22 mouse cellular contexts compared by ENCODE assay signal in the genomic region with DNA sequence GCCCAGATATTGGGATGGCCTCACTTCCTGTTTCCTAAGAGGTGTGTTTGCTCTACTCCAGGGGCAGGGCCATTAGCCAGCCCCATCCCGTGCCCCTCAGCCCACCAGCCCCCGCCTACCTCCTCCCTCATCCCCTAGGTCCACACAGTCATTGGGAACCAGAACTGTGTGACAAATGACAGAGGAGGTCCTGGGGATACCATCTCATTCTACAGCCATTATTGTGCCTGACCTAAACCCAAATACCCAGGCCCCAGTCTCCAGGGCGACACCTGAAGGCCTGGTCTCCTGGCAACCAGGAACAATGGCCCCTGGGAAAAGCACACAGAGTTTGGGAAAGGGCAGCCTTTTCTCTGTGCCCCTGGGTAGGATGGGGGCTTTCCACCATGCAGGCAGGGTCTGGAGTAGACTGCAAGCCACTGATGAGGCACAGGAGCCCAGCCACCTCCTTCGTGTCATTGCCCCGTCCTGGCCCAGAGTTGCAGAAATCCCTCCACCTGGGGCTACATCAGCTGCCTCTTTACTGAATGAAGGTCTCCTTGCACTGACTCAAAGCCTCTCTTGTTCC. TPM values are rescaled to one million over a fixed set of nuclear protein-coding genes. Genes with fewer than 3 reads are reported as not detected.
DNase-seq lines count a peak whose midpoint lies in the region; ATAC-seq and TF ChIP-seq lines count a peak whose summit lies in the region.
"Had no signal": no experiment of that assay in that cellular context is flagged by ENCODE, and none has a peak within 500 bp of the region (broad histone marks: within the 10 kb centered on the region; RNA-seq: fewer than 3 reads in every experiment).

No protein-coding gene starts in this region.

- TF ChIP-seq POLR2A in heart, adult 2 months (IDR thresholded peaks at IDR 0.05; ENCODE audit: insufficient read depth, low read depth, low read length), result no peak

- no peak for TF ChIP-seq CTCF in left cerebral cortex, adult 2 months (IDR thresholded peaks at IDR 0.05)
- no peak for TF ChIP-seq CTCF in heart, adult 2 months (IDR thresholded peaks at IDR 0.05)

- H3K4me3 ChIP-seq in left cerebral cortex, adult 2 months, result no peak overlapping the region
- H3K4me3 ChIP-seq in embryonic facial prominence, embryonic 11.5 days (ENCODE audit: low read depth, low read length), result no peak overlapping the region
- H3K4me3 ChIP-seq in midbrain, embryonic 13.5 days (replicated peaks), result no peak overlapping the region
- no peak overlapping the region for H3K4me3 ChIP-seq in neural tube, embryonic 15.5 days (replicated peaks)
- H3K4me3 ChIP-seq in heart, adult 2 months, result no peak overlapping the region
- H3K4me3 ChIP-seq: liver, embryonic 15.5 days had no signal

- no peak overlapping the region for H3K4me2 ChIP-seq in embryonic facial prominence, embryonic 11.5 days (ENCODE audit: low read depth, low read length)
- no peak overlapping the region for H3K4me2 ChIP-seq in midbrain, embryonic 13.5 days (replicated peaks)
- H3K4me2 ChIP-seq in neural tube, embryonic 15.5 days, result no peak overlapping the region
- H3K4me2 ChIP-seq: liver, embryonic 15.5 days had no signal

- H3K9me3 ChIP-seq in embryonic facial prominence, embryonic 11.5 days (replicated peaks; ENCODE audit: control insufficient read depth, low read length), result no peaks in the 10 kb centered on the region
- H3K9me3 ChIP-seq in midbrain, embryonic 13.5 days, result no peaks in the 10 kb centered on the region
- no peaks in the 10 kb centered on the region for H3K9me3 ChIP-seq in neural tube, embryonic 15.5 days (replicated peaks)
- H3K9me3 ChIP-seq: liver, embryonic 15.5 days had no signal

- no peaks in the 10 kb centered on the region for H3K36me3 ChIP-seq in embryonic facial prominence, embryonic 11.5 days (replicated peaks; ENCODE audit: control insufficient read depth, insufficient read depth, low read depth, low read length)
- no peaks in the 10 kb centered on the region for H3K36me3 ChIP-seq in midbrain, embryonic 13.5 days
- no peaks in the 10 kb centered on the region for H3K36me3 ChIP-seq in neural tube, embryonic 15.5 days
- no peaks in the 10 kb centered on the region for H3K36me3 ChIP-seq in heart, adult 2 months (ENCODE audit: control insufficient read depth, insufficient read depth, low read length)
- H3K36me3 ChIP-seq: liver, embryonic 15.5 days had no signal

- no peak for TF ChIP-seq EP300 in heart, adult 2 months (IDR thresholded peaks at IDR 0.05; ENCODE audit: insufficient read depth, low read depth, low read length)

- H3K9ac ChIP-seq in embryonic facial prominence, embryonic 11.5 days (replicated peaks; ENCODE audit: low read length), result no peak overlapping the region
- no peak overlapping the region for H3K9ac ChIP-seq in midbrain, embryonic 13.5 days (replicated peaks)
- H3K9ac ChIP-seq in neural tube, embryonic 15.5 days (replicated peaks), result no peak overlapping the region
- no peak overlapping the region for H3K9ac ChIP-seq in heart, adult 2 months (ENCODE audit: low read depth, low read length)
- H3K9ac ChIP-seq: liver, embryonic 15.5 days had no signal

- DNase-seq in left cerebral cortex, adult 2 months (ENCODE audit: extremely low spot score in 1 of 2, low spot score in 2 of 2), result no peak
- DNase-seq in left cerebral cortex, postnatal 4 days, result no peak
- DNase-seq in embryonic facial prominence, embryonic 11.5 days (ENCODE audit: low spot score), result no peak
- no peak for DNase-seq in gastrocnemius, postnatal 10 days
- DNase-seq in heart, adult 2 months, result no peak
- DNase-seq: adrenal gland, postnatal 36 days; cerebellum, adult 2 months; gastrocnemius, postnatal 25 days; heart, postnatal 10 days; kidney, adult 8-10 months; kidney, postnatal 25 days; layer of hippocampus, adult 9-11 months; lung, postnatal 14 days; retina, postnatal 1 day; thymus, adult 18-20 months had no signal

- no peaks in the 10 kb centered on the region for H3K79me2 ChIP-seq in heart, adult 2 months (replicated peaks; ENCODE audit: control insufficient read depth, insufficient read depth, low read length)

- intact Hi-C loops in left cerebral cortex, adult 2 months (cut with DNase I), result no loop called here
- intact Hi-C loops in left cerebral cortex, postnatal 4 days (cut with DNase I), result no loop called here
- intact Hi-C loops in heart, adult 2 months (cut with DNase I), result no loop called here

- 0 out of 2 replicates have a peak, but pooled peaks have one; percentile 27 for ATAC-seq in embryonic facial prominence, embryonic 11.5 days (replicated peaks; ENCODE audit: insufficient number of reproducible peaks, low FRiP score, low TSS enrichment, low read depth)
- ATAC-seq in midbrain, embryonic 13.5 days, result peak; percentile 22; the same call in 1 of the 2 replicates
- peak; percentile 9; the same call in 1 of the 2 replicates for ATAC-seq in neural tube, embryonic 15.5 days (ENCODE audit: low FRiP score)
- ATAC-seq: activated CD4-positive, CD25-positive, alpha-beta regulatory T cell, adult 4 months; inflammation-experienced regulatory T-cells, adult 6 months; Patski had no signal

- 42% methylated on average over 5 of the region's 5 CpGs for WGBS in embryonic facial prominence, embryonic 11.5 days
- 8% methylated on average over 5 of the region's 5 CpGs for WGBS in midbrain, embryonic 13.5 days
- WGBS in neural tube, embryonic 15.5 days, result 37% methylated on average over 5 of the region's 5 CpGs
- 78% methylated on average over 5 of the region's 5 CpGs for WGBS in heart, adult 2 months

- peak overlapping the region; percentile 65 for H3K27ac ChIP-seq in left cerebral cortex, adult 2 months
- H3K27ac ChIP-seq in embryonic facial prominence, embryonic 11.5 days (replicated peaks; ENCODE audit: low read depth, low read length), result no peak overlapping the region
- H3K27ac ChIP-seq in midbrain, embryonic 13.5 days, result peak overlapping the region; percentile 49
- peak overlapping the region; percentile 62 for H3K27ac ChIP-seq in neural tube, embryonic 15.5 days (replicated peaks)
- H3K27ac ChIP-seq in heart, adult 2 months, result no peak overlapping the region
- H3K27ac ChIP-seq: liver, embryonic 15.5 days had no signal

- peaks cover 3% of the 10 kb centered on the region; the same call in 1 of the 2 replicates for H3K4me1 ChIP-seq in embryonic facial prominence, embryonic 11.5 days (ENCODE audit: control insufficient read depth, insufficient read depth, low read length)
- peaks cover 73% of the 10 kb centered on the region for H3K4me1 ChIP-seq in midbrain, embryonic 13.5 days (replicated peaks)
- H3K4me1 ChIP-seq in neural tube, embryonic 15.5 days, result peaks cover 66% of the 10 kb centered on the region
- no peaks in the 10 kb centered on the region for H3K4me1 ChIP-seq in heart, adult 2 months (ENCODE audit: control insufficient read depth, insufficient read depth, low read length)
- H3K4me1 ChIP-seq: liver, embryonic 15.5 days had no signal

- H3K27me3 ChIP-seq in embryonic facial prominence, embryonic 11.5 days (ENCODE audit: control insufficient read depth, insufficient read depth, low read length), result no peaks in the 10 kb centered on the region
- no peaks in the 10 kb centered on the region for H3K27me3 ChIP-seq in midbrain, embryonic 13.5 days
- no peaks in the 10 kb centered on the region for H3K27me3 ChIP-seq in neural tube, embryonic 15.5 days (replicated peaks)
- peaks cover 2% of the 10 kb centered on the region; the same call in 1 of the 2 replicates for H3K27me3 ChIP-seq in heart, adult 2 months (ENCODE audit: control insufficient read depth, insufficient read depth, low read length)
- H3K27me3 ChIP-seq: liver, embryonic 15.5 days had no signal

RNA-seq across cellular contexts. Expression of gene Slit1, which starts 44.5 kb away (rescaled TPM):
- total RNA-seq in left cerebral cortex, adult 2 months (2021), result 10 to 100 TPM; 59.0 to 60.6 TPM
- 10 to 100 TPM; 56.8 to 70.8 TPM for total RNA-seq in left cerebral cortex, postnatal 4 days (2021)
- 2.1 TPM in 2 replicates for polyA plus RNA-seq in embryonic facial prominence, embryonic 11.5 days (2014; fragmentation: Nextera tagmentation; extraction: Ambion mirVana)
- polyA plus RNA-seq in midbrain, embryonic 13.5 days (2015; fragmentation: Nextera tagmentation; extraction: Ambion mirVana), result 13.2 and 23.8 TPM in 2 replicates
- 32.8 and 36.8 TPM in 2 replicates for polyA plus RNA-seq in neural tube, embryonic 15.5 days (2015; fragmentation: Nextera tagmentation; extraction: Ambion mirVana)
- 1 to 10 TPM; 1.6 TPM for total RNA-seq in gastrocnemius, postnatal 10 days (2021)
- total RNA-seq in heart, adult 2 months (2021), result under 1 TPM; 0.05 to 0.07 TPM
- polyA plus RNA-seq in heart, adult 2 months (2012; rRNA removed), result 0.03 and 0.06 TPM in 2 replicates
- total RNA-seq: neutrophil, adult 5-6 weeks had no signal
- polyA plus RNA-seq: inflammation-experienced regulatory T-cells, adult 6 months had no signal

Comparison
In these comparisons a context has a peak if more than half of its experiments do, and no peak if none do; other contexts are left out.
1. H3K27ac ChIP-seq: peak in left cerebral cortex, adult 2 months (single experiment), midbrain, embryonic 13.5 days (single experiment) and neural tube, embryonic 15.5 days (single experiment); none in embryonic facial prominence, embryonic 11.5 days (single experiment) and heart, adult 2 months (single experiment).
2. RNA of gene Slit1, which starts 44.5 kb away (total RNA-seq): 56.8 to 70.8 TPM in left cerebral cortex, postnatal 4 days and 59.0 to 60.6 TPM in left cerebral cortex, adult 2 months; 1.6 TPM in gastrocnemius, postnatal 10 days and 0.05 to 0.07 TPM in heart, adult 2 months; every median in the first group is over 10 times any median in the second.
3. Peak in every context shown above with its lines, with median percentiles within 50 percentile points of each other: ATAC-seq.